Mouse (Mus musculus): ENCODE measurements around the gene Asns. TPM values are rescaled to one million over a fixed set of nuclear protein-coding genes. Genes with fewer than 3 reads are reported as not detected.
"Not testable (repeated sequence)": the region's sequence is repeated elsewhere in the genome, so short reads cannot be mapped to it uniquely, and the experiment has no call there.

The Asns gene
- polyA plus RNA-seq, 1 experiment from 2014 or later: 103 TPM

- CTCF ChIA-PET: no interaction called here
- no peak for TF ChIP-seq CTCF (IDR thresholded peaks at IDR 0.05)
- no peaks in the 10 kb centered on the region for H3K27me3 ChIP-seq
- POLR2A ChIA-PET: no interaction called here
- DNase-seq (ENCODE audit: low read depth, low spot score): no peak
- in situ Hi-C loops (cut with MboI; ENCODE audit: low pct_unique_long_range_greater_than_20kb): no loop called here
- ATAC-seq: no peak
These were observed 7.0 kb downstream of the Asns start for GRCm38 (mm10) chr6:7686047-7686446.

GRCm38 (mm10) chr6:7676194-7676901, 16.7 kb downstream of the Asns start:
- TF ChIP-seq CTCF (IDR thresholded peaks at IDR 0.05): no peak

GRCm38 (mm10) chr6:7672438-7673253, 20.4 kb downstream of the Asns start:
- no peak for ATAC-seq
- no peak for DNase-seq (ENCODE audit: low read depth, low spot score)
- in situ Hi-C loops (cut with MboI; ENCODE audit: low pct_unique_long_range_greater_than_20kb): loop anchor here (25.0 kb wide), 2 partner anchors 1685 to 1810 kb away; no protein-coding TSS in a partner anchor
- ChIA-PET CTCF (no interaction called here), POLR2A (no interaction called here)
- H3K27me3 ChIP-seq: no peaks in the 10 kb centered on the region
- no peak for TF ChIP-seq CTCF (IDR thresholded peaks at IDR 0.05)

More at GRCm38 (mm10) chr6:7676194-7676901, 16.7 kb downstream of the Asns start:
- ChIA-PET CTCF (no interaction called here), POLR2A (no interaction called here)
- no peaks in the 10 kb centered on the region for H3K27me3 ChIP-seq
- DNase-seq (ENCODE audit: low read depth, low spot score) (no peak), ATAC-seq (peak; percentile 77)
- in situ Hi-C loops (cut with MboI; ENCODE audit: low pct_unique_long_range_greater_than_20kb): no loop called here

GRCm38 (mm10) chr6:7671429-7671828, 21.6 kb downstream of the Asns start:
- TF ChIP-seq CTCF (IDR thresholded peaks at IDR 0.05): no peak
- ChIA-PET POLR2A (no interaction called here), CTCF (no interaction called here)
- H3K27me3 ChIP-seq: no peaks in the 10 kb centered on the region
- ATAC-seq (no peak), DNase-seq (ENCODE audit: low read depth, low spot score) (no peak)
- in situ Hi-C loops (cut with MboI; ENCODE audit: low pct_unique_long_range_greater_than_20kb): loop anchor here (25.0 kb wide), 2 partner anchors 1684 to 1809 kb away; no protein-coding TSS in a partner anchor

- H3K27me3 ChIP-seq: no peaks in the 10 kb centered on the region
- POLR2A ChIA-PET: no interaction called here
- in situ Hi-C loops (cut with MboI; ENCODE audit: low pct_unique_long_range_greater_than_20kb): loop anchor here (25.0 kb wide), 2 partner anchors 1683 to 1808 kb away; no protein-coding TSS in a partner anchor
- TF ChIP-seq CTCF (IDR thresholded peaks at IDR 0.05): peak; percentile 44
- DNase-seq (ENCODE audit: low read depth, low spot score): no peak
- ATAC-seq: no peak
- CTCF ChIA-PET: interaction anchor here (0.7 to 2.2 kb wide), 3 partner anchors 8 to 633 kb away, joined by 3 to 11 read pairs (median 3); no protein-coding TSS in a partner anchor
These were observed 22.5 kb downstream of the Asns start for GRCm38 (mm10) chr6:7670588-7670987.

GRCm38 (mm10) chr6:7669721-7670120, 23.3 kb downstream of the Asns start:
- no peak for DNase-seq (ENCODE audit: low read depth, low spot score)
- no peak for TF ChIP-seq CTCF (IDR thresholded peaks at IDR 0.05)
- ChIA-PET POLR2A (no interaction called here), CTCF (interaction anchor here (0.7 to 2.2 kb wide), 3 partner anchors 9 to 632 kb away, joined by 3 to 11 read pairs (median 3); no protein-coding TSS in a partner anchor)
- in situ Hi-C loops (cut with MboI; ENCODE audit: low pct_unique_long_range_greater_than_20kb): loop anchor here (25.0 kb wide), 2 partner anchors 1682 to 1807 kb away; no protein-coding TSS in a partner anchor
- no peaks in the 10 kb centered on the region for H3K27me3 ChIP-seq
- no peak for ATAC-seq

GRCm38 (mm10) chr6:7668332-7668731, 24.7 kb downstream of the Asns start:
- ChIA-PET POLR2A (no interaction called here), CTCF (no interaction called here)
- no peak for TF ChIP-seq CTCF (IDR thresholded peaks at IDR 0.05)
- DNase-seq (ENCODE audit: low read depth, low spot score): no peak
- in situ Hi-C loops (cut with MboI; ENCODE audit: low pct_unique_long_range_greater_than_20kb): loop anchor here (25.0 kb wide), 2 partner anchors 1681 to 1806 kb away; no protein-coding TSS in a partner anchor
- no peak for ATAC-seq
- no peaks in the 10 kb centered on the region for H3K27me3 ChIP-seq

GRCm38 (mm10) chr6:7665902-7666301, 27.2 kb downstream of the Asns start:
- not testable (repeated sequence) for ATAC-seq

GRCm38 (mm10) chr6:7661455-7661854, 31.6 kb downstream of the Asns start:
- CTCF ChIA-PET: interaction anchor here (1.5 to 2.4 kb wide), 2 partner anchors 8 to 20 kb away, joined by 5 to 11 read pairs; no protein-coding TSS in a partner anchor
- TF ChIP-seq CTCF (IDR thresholded peaks at IDR 0.05): no peak
- peaks cover under 1% of the 10 kb centered on the region for H3K27me3 ChIP-seq
- in situ Hi-C loops (cut with MboI; ENCODE audit: low pct_unique_long_range_greater_than_20kb): loop anchor here (25.0 kb wide), 2 partner anchors 1674 to 1799 kb away; no protein-coding TSS in a partner anchor
- POLR2A ChIA-PET: no interaction called here
- ATAC-seq (no peak), DNase-seq (ENCODE audit: low read depth, low spot score) (no peak)

More at GRCm38 (mm10) chr6:7665902-7666301, 27.2 kb downstream of the Asns start:
- DNase-seq (ENCODE audit: low read depth, low spot score); H3K27me3 ChIP-seq; CTCF ChIA-PET; POLR2A ChIA-PET: not testable (repeated sequence)
- in situ Hi-C loops (cut with MboI; ENCODE audit: low pct_unique_long_range_greater_than_20kb): loop anchor here (25.0 kb wide), 2 partner anchors 1679 to 1804 kb away; no protein-coding TSS in a partner anchor

GRCm38 (mm10) chr6:7660377-7661080, 32.5 kb downstream of the Asns start:
- POLR2A ChIA-PET: no interaction called here
- TF ChIP-seq CTCF (IDR thresholded peaks at IDR 0.05): peak; percentile 67
- in situ Hi-C loops (cut with MboI; ENCODE audit: low pct_unique_long_range_greater_than_20kb): loop anchor here (25.0 kb wide), 2 partner anchors 1673 to 1798 kb away; no protein-coding TSS in a partner anchor
- DNase-seq (ENCODE audit: low read depth, low spot score) (no peak), ATAC-seq (no peak)
- H3K27me3 ChIP-seq: peaks cover 10% of the 10 kb centered on the region
- CTCF ChIA-PET: interaction anchor here (1.5 to 2.4 kb wide), 2 partner anchors 9 to 21 kb away, joined by 5 to 11 read pairs; no protein-coding TSS in a partner anchor
